Mouse (Mus musculus): ENCODE results near the gene 1700020D05Rik. TPM values are rescaled to one million over a fixed set of nuclear protein-coding genes. Genes with fewer than 3 reads are reported as not detected.

The 1700020D05Rik gene
- polyA plus RNA-seq, 1 experiment from 2014 or later: not detected

- ATAC-seq (ENCODE audit: low FRiP score, low TSS enrichment): no peak
- Histone ChIP-seq H3K27ac (ENCODE audit: low read depth, low read length) (no peak overlapping the region), H3K36me3 (ENCODE audit: control insufficient read depth, insufficient read depth, low read length) (peaks cover 10% of the 10 kb centered on the region; the same call in 1 of the 2 replicates), H3K9me3 (ENCODE audit: control insufficient read depth, low read length) (no peaks in the 10 kb centered on the region), H3K9ac (ENCODE audit: low read depth, low read length) (no peak overlapping the region), H3K27me3 (ENCODE audit: control insufficient read depth, insufficient read depth, low read length) (no peaks in the 10 kb centered on the region), H3K4me2 (replicated peaks; ENCODE audit: low read depth, low read length) (no peak overlapping the region), H3K4me1 (ENCODE audit: control insufficient read depth, insufficient read depth, low read length) (peaks cover 20% of the 10 kb centered on the region; the same call in 1 of the 2 replicates), H3K4me3 (ENCODE audit: low read length) (no peak overlapping the region)
- WGBS: 81% methylated on average over 3 of the region's 3 CpGs
These were observed 30.7 kb downstream of the 1700020D05Rik start for GRCm38 (mm10) chr19:5472857-5473256.

GRCm38 (mm10) chr19:5471846-5472245 lies 31.7 kb downstream of the 1700020D05Rik start:
- Histone ChIP-seq H3K4me3 (ENCODE audit: low read length) (no peak overlapping the region), H3K4me2 (replicated peaks; ENCODE audit: low read depth, low read length) (no peak overlapping the region), H3K9me3 (ENCODE audit: control insufficient read depth, low read length) (no peaks in the 10 kb centered on the region), H3K27ac (ENCODE audit: low read depth, low read length) (no peak overlapping the region), H3K9ac (ENCODE audit: low read depth, low read length) (no peak overlapping the region), H3K4me1 (ENCODE audit: control insufficient read depth, insufficient read depth, low read length) (peaks cover 20% of the 10 kb centered on the region; the same call in 1 of the 2 replicates), H3K36me3 (ENCODE audit: control insufficient read depth, insufficient read depth, low read length) (peaks cover 10% of the 10 kb centered on the region), H3K27me3 (ENCODE audit: control insufficient read depth, insufficient read depth, low read length) (no peaks in the 10 kb centered on the region)
- WGBS: 59% methylated on average over 5 of the region's 5 CpGs
- ATAC-seq (ENCODE audit: low FRiP score, low TSS enrichment): no peak

GRCm38 (mm10) chr19:5468374-5468773 lies 35.2 kb downstream of the 1700020D05Rik start, which contains the start of gene Ctsw:
TSS of gene Ctsw (minus strand) at chr19:5468507.
- H3K9ac ChIP-seq (ENCODE audit: low read depth, low read length): no peak within 1 kb of the TSS
- H3K4me1 ChIP-seq (ENCODE audit: control insufficient read depth, insufficient read depth, low read length): no peaks in the 10 kb centered on the region
- WGBS: 62% methylated on average over 5 of the region's 5 CpGs
- no peak for ATAC-seq (ENCODE audit: low FRiP score, low TSS enrichment)
- H3K4me3 ChIP-seq (ENCODE audit: low read length): no peak within 1 kb of the TSS
- no peaks in the 10 kb centered on the region for H3K27me3 ChIP-seq (ENCODE audit: control insufficient read depth, insufficient read depth, low read length)
- H3K36me3 ChIP-seq (ENCODE audit: control insufficient read depth, insufficient read depth, low read length): peaks cover 41% of the 10 kb centered on the region
- no peak within 1 kb of the TSS for H3K27ac ChIP-seq (ENCODE audit: low read depth, low read length)
- no peak within 1 kb of the TSS for H3K4me2 ChIP-seq (replicated peaks; ENCODE audit: low read depth, low read length)
- no peaks in the 10 kb centered on the region for H3K9me3 ChIP-seq (ENCODE audit: control insufficient read depth, low read length)

- WGBS: 94% methylated on average over 6 of the region's 6 CpGs
- H3K4me1 ChIP-seq (ENCODE audit: control insufficient read depth, insufficient read depth, low read length): no peaks in the 10 kb centered on the region
- no peaks in the 10 kb centered on the region for H3K9me3 ChIP-seq (ENCODE audit: control insufficient read depth, low read length)
- H3K4me2 ChIP-seq (replicated peaks; ENCODE audit: low read depth, low read length): no peak overlapping the region
- no peaks in the 10 kb centered on the region for H3K27me3 ChIP-seq (ENCODE audit: control insufficient read depth, insufficient read depth, low read length)
- peaks cover 52% of the 10 kb centered on the region for H3K36me3 ChIP-seq (ENCODE audit: control insufficient read depth, insufficient read depth, low read length)
- no peak for ATAC-seq (ENCODE audit: low FRiP score, low TSS enrichment)
- H3K4me3 ChIP-seq (ENCODE audit: low read length): no peak overlapping the region
- no peak overlapping the region for H3K9ac ChIP-seq (ENCODE audit: low read depth, low read length)
- H3K27ac ChIP-seq (ENCODE audit: low read depth, low read length): no peak overlapping the region
These were observed 36.6 kb downstream of the 1700020D05Rik start for GRCm38 (mm10) chr19:5466916-5467500.

- Histone ChIP-seq H3K4me3 (ENCODE audit: low read length) (no peak overlapping the region), H3K9ac (ENCODE audit: low read depth, low read length) (no peak overlapping the region), H3K27me3 (ENCODE audit: control insufficient read depth, insufficient read depth, low read length) (no peaks in the 10 kb centered on the region), H3K9me3 (ENCODE audit: control insufficient read depth, low read length) (no peaks in the 10 kb centered on the region), H3K4me1 (ENCODE audit: control insufficient read depth, insufficient read depth, low read length) (0 out of 2 replicates have a peak, but pooled peaks cover 7% of the 10 kb centered on the region), H3K4me2 (replicated peaks; ENCODE audit: low read depth, low read length) (no peak overlapping the region), H3K27ac (ENCODE audit: low read depth, low read length) (no peak overlapping the region), H3K36me3 (ENCODE audit: control insufficient read depth, insufficient read depth, low read length) (peaks cover 56% of the 10 kb centered on the region)
- ATAC-seq (ENCODE audit: low FRiP score, low TSS enrichment): no peak
- WGBS: 94% methylated on average over 8 of the region's 8 CpGs
These were observed 38.5 kb downstream of the 1700020D05Rik start for GRCm38 (mm10) chr19:5465037-5465436.

GRCm38 (mm10) chr19:5463791-5464562 lies 39.6 kb downstream of the 1700020D05Rik start:
- Histone ChIP-seq H3K9me3 (ENCODE audit: control insufficient read depth, low read length) (no peaks in the 10 kb centered on the region), H3K4me3 (ENCODE audit: low read length) (0 out of 2 replicates have a peak overlapping the region, but pooled peaks have one; percentile 9), H3K4me1 (ENCODE audit: control insufficient read depth, insufficient read depth, low read length) (0 out of 2 replicates have a peak, but pooled peaks cover 7% of the 10 kb centered on the region), H3K4me2 (replicated peaks; ENCODE audit: low read depth, low read length) (peak overlapping the region; percentile 19), H3K27ac (ENCODE audit: low read depth, low read length) (peak overlapping the region; percentile 15; the same call in 1 of the 2 replicates), H3K36me3 (ENCODE audit: control insufficient read depth, insufficient read depth, low read length) (peaks cover 56% of the 10 kb centered on the region), H3K9ac (ENCODE audit: low read depth, low read length) (peak overlapping the region; percentile 36; the same call in 1 of the 2 replicates), H3K27me3 (ENCODE audit: control insufficient read depth, insufficient read depth, low read length) (no peaks in the 10 kb centered on the region)
- WGBS: 40% methylated on average over 15 of the region's 15 CpGs
- ATAC-seq (ENCODE audit: low FRiP score, low TSS enrichment): peak; percentile 50

GRCm38 (mm10) chr19:5463212-5463611 lies 40.4 kb downstream of the 1700020D05Rik start:
- Histone ChIP-seq H3K4me2 (replicated peaks; ENCODE audit: low read depth, low read length) (no peak overlapping the region), H3K4me3 (ENCODE audit: low read length) (no peak overlapping the region), H3K27ac (ENCODE audit: low read depth, low read length) (no peak overlapping the region), H3K4me1 (ENCODE audit: control insufficient read depth, insufficient read depth, low read length) (0 out of 2 replicates have a peak, but pooled peaks cover 7% of the 10 kb centered on the region), H3K27me3 (ENCODE audit: control insufficient read depth, insufficient read depth, low read length) (no peaks in the 10 kb centered on the region), H3K36me3 (ENCODE audit: control insufficient read depth, insufficient read depth, low read length) (peaks cover 56% of the 10 kb centered on the region), H3K9me3 (ENCODE audit: control insufficient read depth, low read length) (no peaks in the 10 kb centered on the region), H3K9ac (ENCODE audit: low read depth, low read length) (no peak overlapping the region)
- ATAC-seq (ENCODE audit: low FRiP score, low TSS enrichment): no peak
- 90% methylated on average over 9 of the region's 9 CpGs for WGBS

GRCm38 (mm10) chr19:5461411-5461810 lies 42.2 kb downstream of the 1700020D05Rik start:
- WGBS: 91% methylated on average over 6 of the region's 6 CpGs

More at GRCm38 (mm10) chr19:5461411-5461810, 42.2 kb downstream of the 1700020D05Rik start:
- no peaks in the 10 kb centered on the region for H3K9me3 ChIP-seq (ENCODE audit: control insufficient read depth, low read length)
- H3K9ac ChIP-seq (ENCODE audit: low read depth, low read length): peak overlapping the region; percentile 28; the same call in 1 of the 2 replicates
- H3K27ac ChIP-seq (ENCODE audit: low read depth, low read length): no peak overlapping the region
- H3K4me2 ChIP-seq (replicated peaks; ENCODE audit: low read depth, low read length): peak overlapping the region; percentile 95
- 0 out of 2 replicates have a peak, but pooled peaks cover 9% of the 10 kb centered on the region for H3K4me1 ChIP-seq (ENCODE audit: control insufficient read depth, insufficient read depth, low read length)
- H3K4me3 ChIP-seq (ENCODE audit: low read length): peak overlapping the region; percentile 66
- H3K36me3 ChIP-seq (ENCODE audit: control insufficient read depth, insufficient read depth, low read length): peaks cover 43% of the 10 kb centered on the region
- no peak for ATAC-seq (ENCODE audit: low FRiP score, low TSS enrichment)
- H3K27me3 ChIP-seq (ENCODE audit: control insufficient read depth, insufficient read depth, low read length): no peaks in the 10 kb centered on the region
